Mouse (Mus musculus): Measurements from ENCODE around the gene Zfp354c.

GRCm38 (mm10) chr11:50845951-50846350 lies 18.4 kb upstream of the Zfp354c start:
- TF ChIP-seq CTCF (IDR thresholded peaks at IDR 0.05; ENCODE audit: extremely low read depth, insufficient read depth, low read length): no peak
- no peak for TF ChIP-seq POLR2A (IDR thresholded peaks at IDR 0.05; ENCODE audit: extremely low read depth, insufficient read depth, low read length)

Measured in cortical plate, adult 2 months (tissue).